Mouse (Mus musculus): ENCODE measurements around the gene Ryr1. TPM values are rescaled to one million over a fixed set of nuclear protein-coding genes. Genes with fewer than 3 reads are reported as not detected.

Ryr1 gene
- polyA plus RNA-seq, 1 experiment from 2014 or later: 0.33 TPM

DNA sequence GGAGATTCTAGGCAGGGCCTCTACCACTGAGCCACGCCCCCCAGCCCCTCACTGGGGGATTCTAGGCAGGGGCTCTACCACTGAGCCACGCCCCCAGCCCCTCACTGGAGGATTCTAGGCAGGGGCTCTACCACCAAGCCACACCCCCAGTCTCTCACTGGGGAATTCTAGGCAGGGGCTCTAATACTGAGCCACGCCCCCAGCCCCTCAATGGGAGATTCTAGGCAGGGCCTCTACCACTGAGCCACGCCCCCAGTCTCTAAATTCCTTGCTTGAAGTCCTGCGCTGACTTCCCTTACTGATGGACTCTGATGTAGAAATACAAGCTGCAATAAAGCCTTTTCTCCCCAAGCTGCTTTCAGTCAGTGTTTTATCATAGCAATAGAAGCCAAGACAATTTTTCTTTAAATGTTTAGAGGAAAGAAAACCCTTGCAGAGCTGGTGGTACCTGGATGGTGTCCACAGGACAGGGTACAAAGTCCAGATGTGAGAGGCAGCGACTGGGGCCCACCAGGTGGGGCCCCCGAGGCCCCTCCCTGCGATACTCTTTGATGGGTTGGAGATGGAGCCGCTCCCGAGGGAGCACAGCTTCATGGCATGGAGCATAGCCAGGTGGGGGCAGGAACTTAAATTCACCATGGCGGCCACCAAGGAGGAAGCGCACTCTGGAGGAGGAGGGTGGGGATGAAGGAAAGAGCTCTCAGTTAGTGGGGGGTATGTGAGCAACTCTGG, 23.5 kb downstream of the Ryr1 start:
- 67% methylated on average over 12 of the region's 12 CpGs for WGBS (ENCODE audit: insufficient replicate concordance)
- H3K27ac ChIP-seq: no peak overlapping the region

DNA sequence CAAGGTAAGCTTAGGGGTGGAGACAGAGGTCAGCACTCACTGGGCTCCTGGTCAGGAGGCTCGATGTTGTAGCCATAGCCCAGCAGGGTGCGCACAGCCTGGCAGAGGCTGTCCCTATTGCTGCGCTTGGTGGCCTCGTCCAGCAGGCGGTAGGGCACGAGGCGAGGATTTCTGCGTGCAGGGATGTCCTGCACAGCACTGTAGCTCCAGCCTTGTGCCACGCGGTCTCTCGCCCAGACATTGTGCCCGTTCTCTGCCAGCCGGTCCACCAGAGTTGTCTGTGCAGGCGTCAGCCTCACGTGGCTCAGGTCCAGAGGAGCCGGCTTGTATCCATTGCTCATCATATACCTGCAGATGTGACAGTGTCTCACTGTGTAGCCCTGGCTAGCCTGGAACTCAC, 27.8 kb downstream of the Ryr1 start:
- Histone ChIP-seq H3K9me3 (replicated peaks) (no peaks in the 10 kb centered on the region), H3K4me3 (no peak overlapping the region), H3K9ac (no peak overlapping the region), H3K36me3 (no peaks in the 10 kb centered on the region), H3K27ac (no peak overlapping the region), H3K27me3 (replicated peaks) (no peaks in the 10 kb centered on the region), H3K4me2 (no peak overlapping the region), H3K4me1 (no peaks in the 10 kb centered on the region)
- ATAC-seq: peak; percentile 4; the same call in 1 of the 2 replicates
- 81% methylated on average over 16 of the region's 16 CpGs for WGBS (ENCODE audit: insufficient replicate concordance)

More for the DNA sequence above, 23.5 kb downstream of the Ryr1 start:
- no peak overlapping the region for H3K9ac ChIP-seq
- H3K27me3 ChIP-seq (replicated peaks): no peaks in the 10 kb centered on the region
- no peak overlapping the region for H3K4me2 ChIP-seq
- ATAC-seq: no peak
- no peaks in the 10 kb centered on the region for H3K4me1 ChIP-seq
- H3K36me3 ChIP-seq: no peaks in the 10 kb centered on the region
- no peaks in the 10 kb centered on the region for H3K9me3 ChIP-seq (replicated peaks)
- no peak overlapping the region for H3K4me3 ChIP-seq

DNA sequence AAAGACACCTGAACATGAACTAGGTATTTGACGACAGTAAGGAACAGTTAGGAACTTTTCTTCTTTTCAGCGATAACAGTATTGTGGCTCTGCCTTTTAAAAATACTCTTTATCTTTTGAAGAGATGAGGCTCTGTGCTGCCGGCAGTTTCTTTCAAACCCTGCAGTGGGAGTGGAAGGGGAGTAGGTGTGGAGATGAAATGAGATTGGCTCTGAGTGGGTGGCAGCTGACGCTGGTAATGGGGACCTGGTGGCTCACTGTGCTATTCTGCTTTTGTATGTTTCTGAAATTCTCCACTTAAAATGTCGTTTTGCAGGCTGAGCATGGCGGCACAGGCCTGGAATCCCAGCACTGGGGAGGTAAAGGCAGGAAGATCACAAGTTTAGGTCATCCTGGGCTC, 36.2 kb downstream of the Ryr1 start:
- H3K4me1 ChIP-seq: no peaks in the 10 kb centered on the region
- no peak overlapping the region for H3K9ac ChIP-seq
- H3K27me3 ChIP-seq (replicated peaks): peaks cover 18% of the 10 kb centered on the region
- H3K9me3 ChIP-seq (replicated peaks): no peaks in the 10 kb centered on the region
- WGBS (ENCODE audit: insufficient replicate concordance): 52% methylated on average over 6 of the region's 6 CpGs
- no peak overlapping the region for H3K27ac ChIP-seq
- no peaks in the 10 kb centered on the region for H3K36me3 ChIP-seq
- H3K4me2 ChIP-seq: no peak overlapping the region
- no peak overlapping the region for H3K4me3 ChIP-seq
- no peak for ATAC-seq

DNA sequence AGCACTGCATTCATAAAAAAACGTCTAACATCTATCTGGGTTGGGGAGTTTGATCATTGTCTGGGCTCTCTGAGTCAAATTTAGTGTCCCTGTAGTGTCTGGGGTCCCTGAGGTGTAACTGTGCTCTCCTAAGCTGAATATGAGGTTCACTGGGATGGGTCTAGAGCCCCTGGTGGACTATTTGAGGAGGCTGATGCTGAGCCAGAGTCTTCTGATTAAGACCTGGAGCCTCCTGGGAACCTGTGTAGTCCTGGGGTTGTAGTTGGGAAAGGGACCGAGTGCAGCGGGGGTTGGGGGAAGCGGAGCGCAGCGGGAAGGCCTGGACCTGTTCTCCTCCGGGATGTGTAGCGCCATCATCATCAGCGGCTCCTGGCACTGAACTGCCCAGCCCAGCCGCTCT, 38.1 kb downstream of the Ryr1 start:
- H3K9me3 ChIP-seq (replicated peaks): no peaks in the 10 kb centered on the region
- H3K27ac ChIP-seq: no peak overlapping the region
- H3K4me3 ChIP-seq: no peak overlapping the region
- ATAC-seq: no peak
- H3K4me2 ChIP-seq: no peak overlapping the region
- H3K36me3 ChIP-seq: no peaks in the 10 kb centered on the region
- WGBS (ENCODE audit: insufficient replicate concordance): 78% methylated on average over 10 of the region's 10 CpGs
- H3K9ac ChIP-seq: no peak overlapping the region
- H3K4me1 ChIP-seq: no peaks in the 10 kb centered on the region
- H3K27me3 ChIP-seq (replicated peaks): peaks cover 24% of the 10 kb centered on the region

DNA sequence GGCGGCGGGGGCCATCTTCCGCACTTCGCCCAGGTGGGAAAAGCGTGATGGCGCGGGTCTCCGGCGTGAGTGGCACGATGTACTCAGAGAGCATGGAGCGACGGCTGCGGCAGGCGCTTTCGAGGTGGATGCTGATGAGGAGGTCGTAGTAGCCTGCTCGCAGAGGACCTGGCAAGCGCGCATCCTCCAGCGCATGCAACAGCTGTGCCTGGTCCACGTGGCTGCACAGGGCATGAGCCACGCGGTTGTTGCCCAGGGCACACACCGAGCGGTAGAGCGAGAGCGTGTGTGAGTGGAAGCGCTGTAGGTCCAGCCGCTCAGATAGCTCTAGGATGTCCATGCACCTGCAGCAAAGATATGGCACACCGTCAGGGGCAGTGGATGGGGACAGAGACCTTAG, 39.0 kb downstream of the Ryr1 start:
- Histone ChIP-seq H3K4me2 (no peak overlapping the region), H3K9ac (no peak overlapping the region), H3K36me3 (no peaks in the 10 kb centered on the region), H3K9me3 (replicated peaks) (no peaks in the 10 kb centered on the region), H3K27ac (no peak overlapping the region), H3K4me3 (no peak overlapping the region), H3K27me3 (replicated peaks) (peaks cover 30% of the 10 kb centered on the region), H3K4me1 (no peaks in the 10 kb centered on the region)
- 75% methylated on average over 30 of the region's 30 CpGs for WGBS (ENCODE audit: insufficient replicate concordance)
- ATAC-seq: no peak

DNA sequence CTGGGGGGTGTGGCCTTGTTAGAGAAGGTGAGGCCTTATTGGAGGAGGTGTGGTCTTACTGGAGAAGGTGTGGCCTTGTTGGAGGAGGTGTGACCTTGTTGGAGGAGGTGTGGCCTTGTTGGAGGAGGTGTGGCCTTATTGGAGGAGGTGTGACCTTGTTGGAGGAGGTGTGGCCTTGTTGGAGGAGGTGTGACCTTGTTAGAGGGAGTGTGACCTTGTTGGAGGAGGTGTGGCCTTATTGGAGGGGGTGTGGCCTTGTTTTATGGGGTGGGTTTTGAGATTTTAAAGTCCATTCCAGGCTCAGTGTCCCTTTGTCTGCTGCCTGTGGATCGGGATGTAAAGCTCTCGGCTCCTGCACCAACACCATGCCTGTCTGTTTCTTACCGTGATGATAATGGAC, 40.6 kb downstream of the Ryr1 start:
- H3K4me1 ChIP-seq: no peaks in the 10 kb centered on the region
- no peak overlapping the region for H3K4me2 ChIP-seq
- no peak overlapping the region for H3K4me3 ChIP-seq
- 72% methylated on average over 3 of the region's 3 CpGs for WGBS (ENCODE audit: insufficient replicate concordance)
- no peaks in the 10 kb centered on the region for H3K9me3 ChIP-seq (replicated peaks)
- no peaks in the 10 kb centered on the region for H3K36me3 ChIP-seq
- ATAC-seq: no peak
- H3K27ac ChIP-seq: no peak overlapping the region
- no peak overlapping the region for H3K9ac ChIP-seq
- H3K27me3 ChIP-seq (replicated peaks): peaks cover 37% of the 10 kb centered on the region

DNA sequence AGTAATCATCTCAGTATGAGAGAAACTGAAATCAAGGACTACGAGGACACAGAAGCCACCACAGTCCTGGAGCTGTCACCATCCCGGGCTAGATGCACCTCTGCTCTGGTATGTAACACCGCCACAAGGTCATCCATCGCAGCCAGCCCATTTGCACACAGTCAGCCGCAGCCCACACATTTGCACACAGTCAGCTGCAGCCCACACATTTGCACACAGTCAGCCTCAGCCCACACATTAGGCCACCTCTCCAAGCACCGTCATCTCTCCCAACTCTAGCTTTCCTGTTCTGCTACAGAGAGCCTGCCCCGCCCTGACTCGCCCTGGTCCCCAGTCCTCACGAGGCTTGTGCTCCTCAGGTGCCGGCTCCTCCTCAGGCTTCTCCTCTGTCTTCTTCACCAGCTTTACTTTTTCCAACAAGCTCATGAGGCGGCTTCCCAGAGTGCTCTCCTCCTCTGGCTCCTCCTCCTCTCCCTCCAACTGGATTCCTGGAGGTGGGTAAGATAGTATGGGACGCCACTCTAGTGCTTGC, 45.5 kb downstream of the Ryr1 start:
- Histone ChIP-seq H3K27ac (no peak overlapping the region), H3K4me3 (no peak overlapping the region), H3K36me3 (no peaks in the 10 kb centered on the region), H3K4me1 (0 out of 2 replicates have a peak, but pooled peaks cover 5% of the 10 kb centered on the region), H3K4me2 (no peak overlapping the region), H3K9ac (no peak overlapping the region), H3K9me3 (replicated peaks) (no peaks in the 10 kb centered on the region), H3K27me3 (replicated peaks) (peaks cover 25% of the 10 kb centered on the region; the same call in 1 of the 2 replicates)
- no peak for ATAC-seq
- 58% methylated on average over 12 of the region's 12 CpGs for WGBS (ENCODE audit: insufficient replicate concordance)

DNA sequence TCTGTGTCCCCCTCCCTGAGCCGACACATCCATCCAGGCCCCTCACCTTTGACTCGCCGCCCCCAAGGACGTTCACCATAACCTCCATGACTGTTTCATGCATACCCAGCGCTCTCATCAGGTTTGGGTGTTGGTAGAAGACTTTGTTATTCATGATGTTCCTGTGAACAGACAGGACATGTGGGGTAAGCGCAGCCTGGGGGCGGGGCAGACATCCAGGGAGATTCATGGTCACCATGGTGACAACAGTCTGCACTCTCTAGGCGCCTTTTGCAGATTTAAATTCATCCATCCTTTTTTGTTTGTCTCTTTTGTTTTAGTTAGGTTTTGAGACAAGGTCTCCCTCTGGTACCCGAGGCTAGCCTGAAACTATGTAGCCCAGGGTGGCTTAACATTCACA, 48.0 kb downstream of the Ryr1 start:
- no peaks in the 10 kb centered on the region for H3K9me3 ChIP-seq (replicated peaks)
- 0 out of 2 replicates have a peak, but pooled peaks cover 5% of the 10 kb centered on the region for H3K4me1 ChIP-seq
- H3K27ac ChIP-seq: no peak overlapping the region
- no peak overlapping the region for H3K4me2 ChIP-seq
- no peaks in the 10 kb centered on the region for H3K36me3 ChIP-seq
- no peak overlapping the region for H3K9ac ChIP-seq
- no peak for ATAC-seq
- no peak overlapping the region for H3K4me3 ChIP-seq
- H3K27me3 ChIP-seq (replicated peaks): peaks cover 42% of the 10 kb centered on the region
- WGBS (ENCODE audit: insufficient replicate concordance): 63% methylated on average over 9 of the region's 9 CpGs

DNA sequence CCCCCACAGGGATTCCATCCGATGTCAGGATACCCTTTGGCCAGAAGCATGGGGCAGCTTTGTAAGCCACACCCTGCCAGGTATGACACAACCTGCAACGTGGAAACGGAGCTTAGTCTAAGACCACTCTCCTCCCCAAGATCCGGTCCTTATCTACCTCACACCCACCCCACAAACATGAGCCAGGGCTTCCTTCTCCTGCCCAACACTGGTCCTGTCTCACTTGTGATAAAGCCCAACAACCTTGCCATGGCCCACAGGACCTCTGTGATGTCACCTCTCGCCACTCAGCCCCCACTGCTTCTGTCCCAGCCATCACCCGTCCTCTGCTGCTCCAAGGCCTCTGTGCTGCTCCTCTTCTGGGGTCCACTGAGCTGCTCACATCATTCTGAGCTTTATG, 49.8 kb downstream of the Ryr1 start:
- H3K4me2 ChIP-seq: no peak overlapping the region
- H3K9me3 ChIP-seq (replicated peaks): no peaks in the 10 kb centered on the region
- WGBS (ENCODE audit: insufficient replicate concordance): 22% methylated on average over 6 of the region's 6 CpGs
- no peak for ATAC-seq
- H3K4me3 ChIP-seq: no peak overlapping the region
- peaks cover 5% of the 10 kb centered on the region; the same call in 1 of the 2 replicates for H3K4me1 ChIP-seq
- no peak overlapping the region for H3K27ac ChIP-seq
- H3K36me3 ChIP-seq: no peaks in the 10 kb centered on the region
- peaks cover 46% of the 10 kb centered on the region for H3K27me3 ChIP-seq (replicated peaks)
- no peak overlapping the region for H3K9ac ChIP-seq

DNA sequence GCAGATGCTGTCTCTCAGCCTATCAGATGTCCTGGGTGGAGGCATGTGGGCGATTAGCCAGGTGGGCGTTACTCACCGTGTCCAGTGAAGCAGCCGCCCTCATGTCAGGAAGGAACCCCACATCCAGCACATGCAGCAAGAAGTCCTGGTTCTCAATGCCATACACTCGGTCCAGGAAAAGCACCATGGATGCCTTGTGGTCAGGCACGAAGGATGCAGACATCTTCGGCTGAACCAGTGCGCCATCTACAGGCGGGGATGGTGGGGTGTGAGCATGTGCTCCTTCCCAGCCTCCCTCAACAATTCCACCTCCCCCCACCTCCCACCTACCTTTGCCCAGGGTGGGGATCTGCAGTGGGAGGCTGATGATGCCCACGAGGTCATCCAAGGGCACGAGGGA, 52.3 kb downstream of the Ryr1 start:
- no peaks in the 10 kb centered on the region for H3K9me3 ChIP-seq (replicated peaks)
- H3K36me3 ChIP-seq: no peaks in the 10 kb centered on the region
- 34% methylated on average over 11 of the region's 11 CpGs for WGBS (ENCODE audit: insufficient replicate concordance)
- H3K27ac ChIP-seq: no peak overlapping the region
- H3K4me2 ChIP-seq: no peak overlapping the region
- H3K4me1 ChIP-seq: peaks cover 8% of the 10 kb centered on the region
- H3K27me3 ChIP-seq (replicated peaks): peaks cover 72% of the 10 kb centered on the region
- no peak overlapping the region for H3K9ac ChIP-seq
- ATAC-seq: no peak
- no peak overlapping the region for H3K4me3 ChIP-seq

DNA sequence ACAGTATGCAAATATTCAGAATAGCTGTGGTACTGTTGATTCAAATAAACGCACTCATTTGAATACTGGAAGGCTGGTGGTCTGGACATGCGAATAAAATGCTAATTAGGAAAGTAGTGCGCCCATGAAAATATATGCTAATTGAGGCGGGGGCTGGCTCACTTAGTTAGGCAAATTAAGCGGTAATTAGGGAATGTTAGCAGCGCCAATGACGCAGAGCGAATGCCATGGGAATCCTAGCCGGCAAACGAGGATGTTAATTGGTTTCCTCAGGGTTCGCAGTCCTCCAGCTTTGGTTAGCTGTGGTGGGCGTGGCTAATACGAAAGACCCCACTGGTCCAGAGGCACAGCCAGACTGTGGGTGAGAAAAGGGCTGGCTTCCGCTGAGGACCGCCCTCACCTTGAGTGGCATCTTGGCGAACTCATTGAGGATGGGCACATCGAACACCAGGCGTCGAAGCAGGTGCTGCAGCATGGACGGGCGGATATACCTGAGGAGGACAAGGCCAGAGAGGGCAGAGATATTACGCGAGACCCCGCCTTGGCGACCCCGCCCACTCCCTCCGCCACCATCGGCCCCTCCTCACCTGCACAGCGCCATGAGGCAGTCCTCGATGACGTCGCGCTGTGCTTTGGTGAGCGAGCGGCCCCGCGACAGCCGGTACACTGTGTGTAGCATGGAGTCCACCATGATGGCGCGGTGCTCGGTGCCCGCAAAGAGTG, 53.6 kb downstream of the Ryr1 start:
- ATAC-seq: no peak
- peak overlapping the region; percentile 43 for H3K4me2 ChIP-seq
- no peaks in the 10 kb centered on the region for H3K9me3 ChIP-seq (replicated peaks)

More for the DNA sequence above, 53.6 kb downstream of the Ryr1 start:
- Histone ChIP-seq H3K4me1 (peaks cover 10% of the 10 kb centered on the region), H3K36me3 (no peaks in the 10 kb centered on the region), H3K4me3 (peak overlapping the region; percentile 3; the same call in 1 of the 2 replicates), H3K27ac (no peak overlapping the region), H3K9ac (no peak overlapping the region), H3K27me3 (replicated peaks) (peaks cover 80% of the 10 kb centered on the region)
- 13% methylated on average over 42 of the region's 42 CpGs for WGBS (ENCODE audit: insufficient replicate concordance)
